Mouse (Mus musculus) lung, adult 2 months (tissue): ENCODE results near the gene Adprh. TPM values are rescaled to one million over a fixed set of nuclear protein-coding genes. Genes with fewer than 3 reads are reported as not detected.

Experiments
- DNase-seq: peaks from one replicate; pipeline ENCODE4 v3.0.0; 2022
- H3K4me1 ChIP-seq: fragments of 200-500 bp; 2 replicates; pipeline ENCODE4 v1.6.1; 2011; ENCODE audit warnings: low read length; ENCODE audit not compliant: control insufficient read depth, insufficient read depth
- H3K4me3 ChIP-seq: fragments of 200-500 bp; replicated peaks from 2 replicates; pipeline ENCODE3; 2011; ENCODE audit warnings: low read depth, mild to moderate bottlenecking, control low read depth, low read length; ENCODE audit errors: extremely low read depth
- CTCF ChIP-seq: fragments of 200-500 bp; IDR thresholded peaks from 2 replicates; pipeline ENCODE4 v1.5.1; 2011; ENCODE audit warnings: mild to moderate bottlenecking, low read length, control low read depth; ENCODE audit not compliant: insufficient read depth
- POLR2A ChIP-seq: fragments of 200-500 bp; IDR thresholded peaks from 2 replicates; pipeline ENCODE4 v1.6.1; 2011; ENCODE audit warnings: low read depth, mild to moderate bottlenecking, control low read depth, low read length, borderline replicate concordance; ENCODE audit errors: extremely low read depth
- WGBS: fragments of 180-500 bp; shearing (Covaris S2); methylation state at CpG from one replicate; pipeline ENCODE4 v1.1.7; 2018; 5-methylcytosine and 5-hydroxymethylcytosine counted together
- polyA plus RNA-seq: library from polyadenylated mRNA; depleted of rRNA; stranded (reverse); fragments of >200 nt; gene quantifications from 2 replicates; pipeline ENCODE4 v1.2.3, GENCODE M21; 2012; rRNA removed

Adprh gene
- polyA plus RNA-seq, 1 experiment, result 27.0 TPM

- 73% methylated on average over 9 of the region's 9 CpGs for WGBS
- H3K4me3 ChIP-seq, result no peak overlapping the region
These were observed 52.1 kb downstream of the Adprh start for GRCm38 (mm10) chr16:38400311-38400960.

GRCm38 (mm10) chr16:38399531-38400231 lies 52.8 kb downstream of the Adprh start:
- DNase-seq, result peak; percentile 21
- WGBS, result 9% methylated on average over 17 of the region's 17 CpGs
- peaks cover 10% of the 10 kb centered on the region for H3K4me1 ChIP-seq
- peak overlapping the region; percentile 38 for H3K4me3 ChIP-seq
- TF ChIP-seq CTCF (no peak), POLR2A (peak; percentile 49; the same call in 1 of the 2 replicates)

More at GRCm38 (mm10) chr16:38400311-38400960, 52.1 kb downstream of the Adprh start:
- TF ChIP-seq POLR2A, result no peak
- no peak for TF ChIP-seq CTCF
- DNase-seq, result no peak
- H3K4me1 ChIP-seq, result peaks cover 10% of the 10 kb centered on the region

- TF ChIP-seq POLR2A (no peak), CTCF (no peak)
- peaks cover 10% of the 10 kb centered on the region for H3K4me1 ChIP-seq
- no peak overlapping the region for H3K4me3 ChIP-seq
- WGBS, result 60% methylated on average over 3 of the region's 3 CpGs
- DNase-seq, result no peak
These were observed 53.4 kb downstream of the Adprh start for GRCm38 (mm10) chr16:38399076-38399475.

- H3K4me3 ChIP-seq, result no peak overlapping the region
- WGBS, result 93% methylated on average over 6 of the region's 6 CpGs
- TF ChIP-seq POLR2A (no peak), CTCF (no peak)
- H3K4me1 ChIP-seq, result peaks cover 10% of the 10 kb centered on the region
- no peak for DNase-seq
These were observed 54.2 kb downstream of the Adprh start for GRCm38 (mm10) chr16:38398266-38398665.

- no peak for TF ChIP-seq POLR2A
- no peak for TF ChIP-seq CTCF
- no peak overlapping the region for H3K4me3 ChIP-seq
- peaks cover 10% of the 10 kb centered on the region for H3K4me1 ChIP-seq
- WGBS, result 32% methylated on average over 13 of the region's 13 CpGs
- peak; percentile 40 for DNase-seq
These were observed 56.3 kb downstream of the Adprh start for GRCm38 (mm10) chr16:38396155-38396554.

GRCm38 (mm10) chr16:38395060-38395730 lies 57.3 kb downstream of the Adprh start:
- Histone ChIP-seq H3K4me3 (no peak overlapping the region), H3K4me1 (peaks cover 10% of the 10 kb centered on the region)
- WGBS, result 48% methylated on average over 6 of the region's 6 CpGs
- no peak for DNase-seq
- no peak for TF ChIP-seq POLR2A
- TF ChIP-seq CTCF, result no peak

- TF ChIP-seq POLR2A (no peak), CTCF (no peak)
- no peak for DNase-seq
- 81% methylated on average over 8 of the region's 8 CpGs for WGBS
- Histone ChIP-seq H3K4me3 (no peak overlapping the region), H3K4me1 (peaks cover 2% of the 10 kb centered on the region)
These were observed 58.3 kb downstream of the Adprh start for GRCm38 (mm10) chr16:38394191-38394618.

Other genes starting within 250 kb of the Adprh start
- 0.63 and 0.66 TPM in 2 replicates for gene Nr1i2, start 157.9 kb downstream of the Adprh start, polyA plus RNA-seq
- gene Maats1, start 110.6 kb downstream of the Adprh start, polyA plus RNA-seq, result 1.7 and 2.5 TPM in 2 replicates
- gene Cox17, start 105.7 kb downstream of the Adprh start, polyA plus RNA-seq, result 63.2 and 64.6 TPM in 2 replicates
- not detected in 2 replicates for gene Gm21987, start 105.7 kb downstream of the Adprh start, polyA plus RNA-seq
- 20.4 and 30.9 TPM in 2 replicates for gene Popdc2, start 90.5 kb downstream of the Adprh start, polyA plus RNA-seq
- 1.6 and 2.0 TPM in 2 replicates for gene Pla1a, start 19.6 kb downstream of the Adprh start, polyA plus RNA-seq
- 0.35 and 0.98 TPM in 2 replicates for gene Cd80, start 2.9 kb upstream of the Adprh start, polyA plus RNA-seq
- gene Timmdc1, start 70.0 kb upstream of the Adprh start, polyA plus RNA-seq, result 10.0 and 12.9 TPM in 2 replicates
- 17.5 and 27.8 TPM in 2 replicates for gene Poglut1, start 97.6 kb upstream of the Adprh start, polyA plus RNA-seq
- gene Tmem39a, start 106.0 kb upstream of the Adprh start, polyA plus RNA-seq, result 50.1 and 73.2 TPM in 2 replicates